Mouse (Mus musculus) myocyte (in vitro differentiated cells): Measurements from ENCODE around the gene Tigar. TPM values are rescaled to one million over a fixed set of nuclear protein-coding genes. Genes with fewer than 3 reads are reported as not detected.
A peak's percentile ranks its signal among the peaks of the same experiment; 100 is the strongest.

Experiments used
- H3K27me3 ChIP-seq: one replicate; pipeline ENCODE4 v1.6.1; 2011; ENCODE audit not compliant: control insufficient read depth, insufficient read depth, insufficient read length
- H3K36me3 ChIP-seq: one replicate; pipeline ENCODE4 v1.6.1; 2011; ENCODE audit not compliant: control insufficient read depth, insufficient read depth
- H3K4me2 ChIP-seq: one replicate; pipeline ENCODE4 v1.6.1; 2011; ENCODE audit warnings: low read depth, control low read depth
- H3K4me3 ChIP-seq: one replicate; pipeline ENCODE4 v1.5.1; 2011; ENCODE audit warnings: mild to moderate bottlenecking, control low read depth, moderate library complexity
- H3K79me2 ChIP-seq: one replicate; pipeline ENCODE4 v1.6.1; 2011; ENCODE audit not compliant: control insufficient read depth, insufficient read depth
- H3ac ChIP-seq: one replicate; pipeline ENCODE4 v1.6.1; 2011; ENCODE audit not compliant: control insufficient read depth, insufficient read length
- CEBPB ChIP-seq: IDR thresholded peaks from 2 replicates; pipeline ENCODE4 v1.6.1; 2011; ENCODE audit warnings: mild to moderate bottlenecking, moderate library complexity; ENCODE audit not compliant: poor library complexity, insufficient read depth, severe bottlenecking
- E2F4 ChIP-seq: IDR thresholded peaks from one replicate; pipeline ENCODE4 v1.6.1; 2011; ENCODE audit warnings: mild to moderate bottlenecking, control low read depth, moderate library complexity; ENCODE audit not compliant: insufficient read depth
- MAX ChIP-seq: IDR thresholded peaks from one replicate; pipeline ENCODE4 v1.6.1; 2011; ENCODE audit warnings: low read depth, mild to moderate bottlenecking, control low read depth
- MYOD1 ChIP-seq, 3 experiments: IDR thresholded peaks; one replicate each; pipeline ENCODE4 v1.6.1; 2011; ENCODE audit warnings: control low read depth in 2 of 3, low read depth in 2 of 3, mild to moderate bottlenecking in 2 of 3, moderate library complexity in 1 of 3; ENCODE audit not compliant: insufficient read length in 2 of 3, control insufficient read depth in 1 of 3
- MYOG ChIP-seq, 3 experiments: IDR thresholded peaks; one replicate each; pipeline ENCODE4 v1.6.1; 2011; ENCODE audit warnings: control low read depth in 2 of 3, low read depth in 2 of 3, mild to moderate bottlenecking in 2 of 3; ENCODE audit not compliant: insufficient read length in 2 of 3, control insufficient read depth in 1 of 3, insufficient read depth in 1 of 3
- POLR2A ChIP-seq: IDR thresholded peaks from one replicate; pipeline ENCODE4 v1.6.1; 2011; ENCODE audit warnings: low read depth, mild to moderate bottlenecking, control low read depth, moderate library complexity; ENCODE audit not compliant: insufficient read length
- POLR2AphosphoS2 ChIP-seq: IDR thresholded peaks from one replicate; pipeline ENCODE4 v1.6.1; 2011; ENCODE audit warnings: low read depth, control low read depth; ENCODE audit not compliant: insufficient read length
- REST ChIP-seq: IDR thresholded peaks from one replicate; pipeline ENCODE4 v1.6.1; 2011; ENCODE audit warnings: mild to moderate bottlenecking, control low read depth, moderate library complexity; ENCODE audit not compliant: insufficient read depth, insufficient read length
- SRF ChIP-seq: IDR thresholded peaks from one replicate; pipeline ENCODE4 v1.6.1; 2011; ENCODE audit warnings: low read depth; ENCODE audit not compliant: control insufficient read depth, insufficient read length
- TCF12 ChIP-seq: IDR thresholded peaks from one replicate; pipeline ENCODE4 v1.6.1; 2011; ENCODE audit warnings: mild to moderate bottlenecking, control low read depth; ENCODE audit not compliant: poor library complexity, insufficient read depth, severe bottlenecking
- TCF3 ChIP-seq: IDR thresholded peaks from one replicate; pipeline ENCODE4 v1.6.1; 2011; ENCODE audit warnings: low read depth, control low read depth; ENCODE audit not compliant: insufficient read length
- USF1 ChIP-seq: IDR thresholded peaks from one replicate; pipeline ENCODE4 v1.6.1; 2011; ENCODE audit warnings: low read depth, mild to moderate bottlenecking, control low read depth, moderate library complexity
- polyA plus RNA-seq: library from polyadenylated mRNA; unstranded; fragments of >200 nt; fragmentation: generic; extraction: Trizol; gene quantifications from one replicate; pipeline ENCODE4 v1.2.1, GENCODE M21; 2012; ENCODE audit warnings: missing spikeins

The Tigar gene
- polyA plus RNA-seq, 1 experiment, result 4.7 TPM

- Histone ChIP-seq H3ac (no peak overlapping the region), H3K4me3 (no peak overlapping the region), H3K27me3 (no peaks in the 10 kb centered on the region), H3K4me2 (no peak overlapping the region), H3K79me2 (peaks cover 15% of the 10 kb centered on the region), H3K36me3 (peaks cover 4% of the 10 kb centered on the region)
- TF ChIP-seq POLR2AphosphoS2 (no peak), SRF (no peak), TCF3 (no peak), POLR2A (no peak), USF1 (no peak), MAX (no peak), TCF12 (no peak), CEBPB (no peak), REST (no peak), MYOG (IDR thresholded peaks at IDR 0.05; ENCODE audit: control insufficient read depth in 1 of 3, insufficient read depth in 1 of 3, insufficient read length in 2 of 3, low read depth in 2 of 3) (no peak), MYOD1 (IDR thresholded peaks at IDR 0.05; ENCODE audit: control insufficient read depth in 1 of 3, insufficient read length in 2 of 3, low read depth in 2 of 3) (no peak)
Observed at GRCm38 (mm10) chr6:127105107-127105506, 4.2 kb downstream of the Tigar start.

- Histone ChIP-seq H3K4me3 (no peak overlapping the region), H3K79me2 (peaks cover 15% of the 10 kb centered on the region), H3K27me3 (no peaks in the 10 kb centered on the region), H3K36me3 (peaks cover 4% of the 10 kb centered on the region), H3K4me2 (no peak overlapping the region), H3ac (no peak overlapping the region)
- TF ChIP-seq MYOG (IDR thresholded peaks at IDR 0.05; ENCODE audit: control insufficient read depth in 1 of 3, insufficient read depth in 1 of 3, insufficient read length in 2 of 3, low read depth in 2 of 3), result no peak
- TF ChIP-seq TCF12, result no peak
- TF ChIP-seq E2F4, result no peak
- no peak for TF ChIP-seq MAX
- TF ChIP-seq SRF, result no peak
Observed at GRCm38 (mm10) chr6:127104396-127105029, 4.8 kb downstream of the Tigar start.

DNA sequence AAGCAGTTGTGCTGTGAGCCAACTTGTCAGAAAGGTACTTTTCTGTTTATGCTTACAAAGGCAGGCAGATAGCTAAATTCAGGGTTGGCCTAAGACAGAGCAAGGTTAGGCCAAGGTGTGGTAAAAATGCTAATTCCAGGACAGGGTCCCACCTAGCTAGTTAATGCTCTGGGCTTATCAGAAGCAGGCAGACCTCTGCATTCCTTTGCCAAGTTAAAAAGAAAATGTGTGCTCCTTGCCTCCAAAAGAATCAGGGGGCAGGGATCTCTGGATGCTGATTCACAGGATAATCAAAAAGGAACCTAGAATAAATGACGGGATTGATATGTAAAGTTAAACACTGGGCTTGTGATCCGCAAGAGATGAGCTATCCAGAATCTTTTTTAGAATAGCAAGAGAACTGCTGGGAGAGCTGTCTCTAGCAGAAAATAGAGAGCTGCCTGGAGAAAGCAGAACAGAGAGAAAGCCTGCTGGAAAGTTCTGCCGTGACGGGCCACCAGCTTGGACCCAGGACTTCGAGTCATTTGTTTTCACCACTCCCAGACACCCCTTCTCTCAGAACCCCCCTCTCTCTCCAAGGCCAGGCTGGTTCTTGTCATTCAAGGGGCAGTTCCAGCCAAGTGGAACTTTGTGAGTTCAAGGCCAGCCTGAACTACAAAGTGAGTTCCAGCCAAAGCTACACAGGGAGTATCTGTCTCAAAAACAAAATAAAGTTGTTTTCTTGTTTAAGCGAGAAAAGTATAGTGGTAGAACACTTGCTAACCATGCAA is 5.7 kb downstream of the Tigar start:
- no peak overlapping the region for H3ac ChIP-seq
- H3K4me2 ChIP-seq, result no peak overlapping the region
- peaks cover 4% of the 10 kb centered on the region for H3K36me3 ChIP-seq
- H3K27me3 ChIP-seq, result no peaks in the 10 kb centered on the region
- TF ChIP-seq TCF12 (no peak), POLR2A (no peak), MAX (no peak), E2F4 (no peak), TCF3 (no peak), MYOD1 (IDR thresholded peaks at IDR 0.05; ENCODE audit: control insufficient read depth in 1 of 3, insufficient read length in 2 of 3, low read depth in 2 of 3) (no peak)
- H3K4me3 ChIP-seq, result no peak overlapping the region
- peaks cover 14% of the 10 kb centered on the region for H3K79me2 ChIP-seq

- H3K27me3 ChIP-seq, result no peaks in the 10 kb centered on the region
- TF ChIP-seq POLR2A (no peak), SRF (no peak), MYOG (IDR thresholded peaks at IDR 0.05; ENCODE audit: control insufficient read depth in 1 of 3, insufficient read depth in 1 of 3, insufficient read length in 2 of 3, low read depth in 2 of 3) (peak in 1 of 3 experiments; percentile 28)
- H3ac ChIP-seq, result no peak overlapping the region
- H3K36me3 ChIP-seq, result peaks cover 8% of the 10 kb centered on the region
- no peak overlapping the region for H3K4me2 ChIP-seq
- H3K4me3 ChIP-seq, result no peak overlapping the region
- no peaks in the 10 kb centered on the region for H3K79me2 ChIP-seq
Observed at GRCm38 (mm10) chr6:127094565-127094964, 14.8 kb downstream of the Tigar start.

DNA sequence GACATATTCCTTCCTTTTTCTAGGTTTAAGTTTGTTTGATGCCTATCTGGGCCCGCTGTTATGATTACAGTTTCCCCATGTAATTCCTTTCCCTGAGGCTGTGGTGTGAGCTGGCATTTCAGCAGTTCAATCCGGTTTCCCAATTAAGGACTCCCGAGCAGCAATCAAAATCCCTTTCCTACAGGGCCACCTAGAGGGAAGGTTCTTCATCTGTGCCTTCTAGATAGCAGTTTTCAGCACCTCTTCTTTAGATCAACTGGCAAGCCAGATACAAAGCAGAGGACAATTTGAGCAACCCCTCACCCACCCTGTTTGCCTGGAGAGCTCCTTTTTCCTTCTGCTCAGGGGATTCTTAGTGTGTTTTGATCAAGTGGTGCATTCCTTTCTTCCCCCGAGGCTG is 22.6 kb downstream of the Tigar start:
- Histone ChIP-seq H3K79me2 (no peaks in the 10 kb centered on the region), H3ac (no peak overlapping the region), H3K27me3 (no peaks in the 10 kb centered on the region), H3K4me3 (no peak overlapping the region), H3K4me2 (no peak overlapping the region), H3K36me3 (peaks cover 8% of the 10 kb centered on the region)
- TF ChIP-seq MYOG (IDR thresholded peaks at IDR 0.05; ENCODE audit: control insufficient read depth in 1 of 3, insufficient read depth in 1 of 3, insufficient read length in 2 of 3, low read depth in 2 of 3) (no peak), MYOD1 (IDR thresholded peaks at IDR 0.05; ENCODE audit: control insufficient read depth in 1 of 3, insufficient read length in 2 of 3, low read depth in 2 of 3) (no peak), E2F4 (no peak), CEBPB (no peak), TCF3 (no peak), POLR2A (no peak), SRF (no peak), MAX (no peak), USF1 (no peak)
